Comparison of ENCODE assay signal across 8 mouse cellular contexts in the genomic region with DNA sequence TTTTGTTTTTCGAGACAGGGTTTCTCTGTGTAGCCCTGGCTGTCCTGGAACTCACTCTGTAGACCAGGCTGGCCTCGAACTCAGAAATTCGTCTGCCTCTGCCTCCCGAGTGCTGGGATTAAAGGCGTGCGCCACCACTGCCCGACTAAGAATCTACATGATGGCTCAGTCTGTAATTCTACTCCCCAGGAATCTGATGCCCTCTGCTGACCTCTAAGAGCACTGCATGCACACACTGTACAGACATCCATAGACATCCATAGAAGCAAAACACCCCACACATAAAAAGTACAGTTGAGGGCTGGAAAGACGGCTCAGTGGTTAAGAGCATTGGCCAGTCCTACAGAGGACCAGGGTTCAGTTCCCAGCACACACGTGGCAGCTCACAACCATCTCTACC.
DNase-seq lines count a peak whose midpoint lies in the region; ATAC-seq and TF ChIP-seq lines count a peak whose summit lies in the region.
"Not testable (repeated sequence)": the region's sequence is repeated elsewhere in the genome, so short reads cannot be mapped to it uniquely, and the experiment has no call there.

No protein-coding gene starts in this region.

- peak; percentile 44 to 62 for DNase-seq in B cell, adult 2 months
- peak; percentile 41 to 84 for DNase-seq in adrenal gland, adult (ENCODE audit: inconsistent age in 2 of 2, low spot score in 1 of 2)
- peak; percentile 74 to 77 for DNase-seq in cerebellum, postnatal 10 days
- DNase-seq in kidney, adult 18-20 months: peak; percentile 43
- DNase-seq in liver, embryonic 14.5 days (ENCODE audit: low read depth in 3 of 3, low spot score in 3 of 3): not testable (repeated sequence)
- DNase-seq in naive thymus-derived CD4-positive, alpha-beta T cell, adult 2 months (ENCODE audit: low read depth): peak; percentile 54
- DNase-seq in thymus, postnatal 10 days (ENCODE audit: low spot score in 2 of 2): peak; percentile 33 to 56

- not testable (repeated sequence) for H3K27me3 ChIP-seq in liver, embryonic 14.5 days (ENCODE audit: control insufficient read depth, insufficient read depth, low read length)

- H3K4me2 ChIP-seq in liver, embryonic 14.5 days (ENCODE audit: low read depth): not testable (repeated sequence)

- ATAC-seq in granulocyte monocyte progenitor cell, adult 5-6 weeks (replicated peaks; ENCODE audit: poor library complexity, severe bottlenecking): peak; percentile 67
- ATAC-seq in liver, embryonic 14.5 days (ENCODE audit: insufficient read depth): not testable (repeated sequence)

- H3K27ac ChIP-seq in liver, embryonic 14.5 days: not testable (repeated sequence)

- H3K9ac ChIP-seq in liver, embryonic 14.5 days (replicated peaks): not testable (repeated sequence)

- WGBS in liver, embryonic 14.5 days (ENCODE audit: insufficient replicate concordance): 51% methylated on average over 9 of the region's 9 CpGs

- not testable (repeated sequence) for H3K4me3 ChIP-seq in liver, embryonic 14.5 days (ENCODE audit: insufficient read depth in 1 of 2, low read depth in 2 of 2, low read length in 2 of 2)

- not testable (repeated sequence) for H3K36me3 ChIP-seq in liver, embryonic 14.5 days (replicated peaks; ENCODE audit: control insufficient read depth, insufficient read depth, low read depth)

- TF ChIP-seq EP300 in liver, embryonic 14.5 days (IDR thresholded peaks at IDR 0.05; ENCODE audit: low read depth): not testable (repeated sequence)

- not testable (repeated sequence) for H3K4me1 ChIP-seq in liver, embryonic 14.5 days (replicated peaks; ENCODE audit: control insufficient read depth in 2 of 2, insufficient read depth in 2 of 2, low read length in 1 of 2)

- TF ChIP-seq CTCF in liver, embryonic 14.5 days (IDR thresholded peaks at IDR 0.05; ENCODE audit: low read depth): peak; percentile 62

- H3K9me3 ChIP-seq in liver, embryonic 14.5 days (ENCODE audit: control insufficient read depth, low read length): not testable (repeated sequence)
